Mouse (Mus musculus): ENCODE results near the gene Srp68.

DNA sequence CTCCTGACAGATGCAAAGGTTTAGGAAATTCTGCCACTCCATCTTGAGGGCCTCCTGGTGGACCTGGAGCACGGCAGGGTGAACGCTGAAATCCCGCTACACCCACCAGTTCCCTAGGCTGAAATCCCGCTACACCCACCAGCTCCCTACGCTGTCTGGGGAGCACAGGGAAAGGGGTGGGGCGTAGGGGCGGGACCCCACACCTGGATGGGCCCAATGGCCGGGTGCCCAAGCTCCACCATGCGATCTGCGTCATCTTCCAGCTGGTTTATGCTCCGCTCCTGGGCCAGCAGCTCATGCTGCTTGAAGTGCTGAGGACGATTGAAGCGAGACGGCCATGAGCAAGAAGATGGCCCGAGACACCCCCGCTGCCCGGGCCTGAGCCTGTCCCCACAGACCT lies 41.6 kb downstream of the Srp68 start:
- TF ChIP-seq CTCF (IDR thresholded peaks at IDR 0.05; ENCODE audit: low read depth) (no peak), EP300 (optimal IDR thresholded peaks at IDR 0.05) (no peak)

All from stomach, postnatal 0 days (tissue).